20 mouse cellular contexts compared by ENCODE assay signal in genomic region chr17:5109343-5109742, GRCm38 (mm10).
"Had no signal": no experiment of that assay in that cellular context is flagged by ENCODE, and none has a peak within 500 bp of the region (broad histone marks: within the 10 kb centered on the region; RNA-seq: fewer than 3 reads in every experiment).

No protein-coding gene starts in this region.

- H3K4me3 ChIP-seq: limb, embryonic 12.5 days; limb, embryonic 15.5 days; midbrain, embryonic 12.5 days; midbrain, embryonic 15.5 days; neural tube, embryonic 12.5 days; neural tube, embryonic 15.5 days; stomach, embryonic 15.5 days had no signal

- DNase-seq: kidney, adult 18-20 months; kidney, adult 9 months; kidney, postnatal 14 days; kidney, postnatal 4 days; left cerebral cortex, postnatal 4 days; lung, adult 2 months; right cerebral cortex, adult 18-20 months; right cerebral cortex, postnatal 14 days; right cerebral cortex, postnatal 4 days; thymus, adult 18-20 months; thymus, postnatal 36 days had no signal

- H3K27me3 ChIP-seq: limb, embryonic 12.5 days; limb, embryonic 15.5 days; midbrain, embryonic 12.5 days; midbrain, embryonic 15.5 days; neural tube, embryonic 12.5 days; neural tube, embryonic 15.5 days; stomach, embryonic 15.5 days had no signal

- H3K9me3 ChIP-seq: limb, embryonic 12.5 days; limb, embryonic 15.5 days; midbrain, embryonic 12.5 days; midbrain, embryonic 15.5 days; neural tube, embryonic 12.5 days; neural tube, embryonic 15.5 days; stomach, embryonic 15.5 days had no signal

- ATAC-seq: intestine, embryonic 16.5 days; midbrain, embryonic 15.5 days had no signal

- H3K27ac ChIP-seq: limb, embryonic 12.5 days; limb, embryonic 15.5 days; macrophage; midbrain, embryonic 12.5 days; midbrain, embryonic 15.5 days; neural tube, embryonic 12.5 days; neural tube, embryonic 15.5 days; stomach, embryonic 15.5 days had no signal

- H3K36me3 ChIP-seq: limb, embryonic 12.5 days; limb, embryonic 15.5 days; midbrain, embryonic 12.5 days; midbrain, embryonic 15.5 days; neural tube, embryonic 12.5 days; neural tube, embryonic 15.5 days; stomach, embryonic 15.5 days had no signal

- H3K9ac ChIP-seq: limb, embryonic 12.5 days; limb, embryonic 15.5 days; midbrain, embryonic 12.5 days; midbrain, embryonic 15.5 days; neural tube, embryonic 12.5 days; neural tube, embryonic 15.5 days; stomach, embryonic 15.5 days had no signal

- H3K4me2 ChIP-seq: limb, embryonic 12.5 days; limb, embryonic 15.5 days; midbrain, embryonic 12.5 days; midbrain, embryonic 15.5 days; neural tube, embryonic 12.5 days; neural tube, embryonic 15.5 days; stomach, embryonic 15.5 days had no signal
